Mouse (Mus musculus) lung, postnatal 4 days (tissue): ENCODE data around the gene Hyal3.
A peak's percentile ranks its signal among the peaks of the same experiment; 100 is the strongest.

Source experiments
- DNase-seq, 2 experiments: peaks; one replicate each; pipeline ENCODE4 v3.0.0; 2021

The Hyal3 gene

GRCm38 (mm10) chr9:107620954-107621353, 40.3 kb downstream of the Hyal3 start:
- no peak for DNase-seq

- peak; percentile 64 to 67 for DNase-seq
These were observed 43.9 kb downstream of the Hyal3 start for GRCm38 (mm10) chr9:107624539-107624938.

- DNase-seq, result no peak
These were observed 44.3 kb downstream of the Hyal3 start for GRCm38 (mm10) chr9:107624951-107625350.

GRCm38 (mm10) chr9:107625351-107626128, 44.9 kb downstream of the Hyal3 start:
- DNase-seq, result no peak

GRCm38 (mm10) chr9:107626158-107626843, 45.7 kb downstream of the Hyal3 start:
- no peak for DNase-seq

- peak; percentile 91 to 92 for DNase-seq
These were observed 46.2 kb downstream of the Hyal3 start for GRCm38 (mm10) chr9:107626844-107627277.

- no peak for DNase-seq
These were observed 47.0 kb downstream of the Hyal3 start for GRCm38 (mm10) chr9:107627387-107628255.

GRCm38 (mm10) chr9:107628721-107629410, 48.2 kb downstream of the Hyal3 start:
- DNase-seq, result peak; percentile 74 to 84

- no peak for DNase-seq
These were observed 48.8 kb downstream of the Hyal3 start for GRCm38 (mm10) chr9:107629411-107629730.

- peak in 1 of 2 experiments; percentile 40 for DNase-seq
These were observed 49.3 kb downstream of the Hyal3 start for GRCm38 (mm10) chr9:107629901-107630425.

- no peak for DNase-seq
These were observed 50.0 kb downstream of the Hyal3 start for GRCm38 (mm10) chr9:107630576-107630975.

GRCm38 (mm10) chr9:107631311-107631826, 50.8 kb downstream of the Hyal3 start:
- DNase-seq, result no peak

- no peak for DNase-seq
These were observed 51.2 kb downstream of the Hyal3 start for GRCm38 (mm10) chr9:107631861-107632260.

- DNase-seq, result peak; percentile 76 to 83
These were observed 51.9 kb downstream of the Hyal3 start for GRCm38 (mm10) chr9:107632478-107632877.

GRCm38 (mm10) chr9:107633091-107633660, 52.6 kb downstream of the Hyal3 start:
- peak; percentile 91 to 94 for DNase-seq

- DNase-seq, result peak; percentile 56 to 60
These were observed 53.2 kb downstream of the Hyal3 start for GRCm38 (mm10) chr9:107633661-107634405.

GRCm38 (mm10) chr9:107634406-107635278, 54.0 kb downstream of the Hyal3 start:
- DNase-seq, result no peak

GRCm38 (mm10) chr9:107635279-107636028, 54.8 kb downstream of the Hyal3 start, which contains the start of gene Gnai2:
Gene Gnai2 (minus strand): TSS chr9:107635367.
- peak; percentile 98 to 99 for DNase-seq
